Mouse (Mus musculus) common myeloid progenitor, adult 5-6 weeks (primary cell): Measurements from ENCODE around the gene Scfd2. TPM values are rescaled to one million over a fixed set of nuclear protein-coding genes. Genes with fewer than 3 reads are reported as not detected.

Experiments used
- ATAC-seq: replicated peaks from 2 replicates; pipeline ENCODE4 v1.8.0; 2016; ENCODE audit warnings: low read depth, mild to moderate bottlenecking, moderate TSS enrichment, inconsistent platforms; ENCODE audit not compliant: poor library complexity, severe bottlenecking
- total RNA-seq: library from RNA; stranded (forward); fragments of 200-1000, 187-1606 nt; gene quantifications from 2 replicates; pipeline ENCODE4 v1.2.3, GENCODE M21; 2017

Gene Scfd2
- total RNA-seq, 1 experiment from 2014 or later: 17.0 TPM

DNA sequence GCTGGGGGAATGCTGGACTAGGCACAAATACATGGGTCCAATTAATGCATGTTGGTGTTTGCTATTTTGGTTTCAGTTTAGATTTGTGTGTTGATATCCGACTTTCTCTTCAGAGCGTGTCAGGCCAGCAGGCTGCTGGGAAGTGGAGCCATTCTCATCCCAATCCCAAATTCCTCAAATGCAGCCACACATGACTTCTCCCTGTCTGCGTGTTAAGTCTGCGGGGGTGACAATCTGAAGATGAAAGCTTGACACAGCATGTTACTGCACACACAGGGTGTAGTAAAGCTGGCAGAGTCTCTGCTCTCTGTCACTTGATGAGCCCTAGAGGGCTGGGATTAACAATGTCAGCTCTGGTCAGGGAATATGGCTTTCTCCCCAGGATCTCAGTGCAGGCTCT is 316.4 kb downstream of the Scfd2 start:
- ATAC-seq: no peak

DNA sequence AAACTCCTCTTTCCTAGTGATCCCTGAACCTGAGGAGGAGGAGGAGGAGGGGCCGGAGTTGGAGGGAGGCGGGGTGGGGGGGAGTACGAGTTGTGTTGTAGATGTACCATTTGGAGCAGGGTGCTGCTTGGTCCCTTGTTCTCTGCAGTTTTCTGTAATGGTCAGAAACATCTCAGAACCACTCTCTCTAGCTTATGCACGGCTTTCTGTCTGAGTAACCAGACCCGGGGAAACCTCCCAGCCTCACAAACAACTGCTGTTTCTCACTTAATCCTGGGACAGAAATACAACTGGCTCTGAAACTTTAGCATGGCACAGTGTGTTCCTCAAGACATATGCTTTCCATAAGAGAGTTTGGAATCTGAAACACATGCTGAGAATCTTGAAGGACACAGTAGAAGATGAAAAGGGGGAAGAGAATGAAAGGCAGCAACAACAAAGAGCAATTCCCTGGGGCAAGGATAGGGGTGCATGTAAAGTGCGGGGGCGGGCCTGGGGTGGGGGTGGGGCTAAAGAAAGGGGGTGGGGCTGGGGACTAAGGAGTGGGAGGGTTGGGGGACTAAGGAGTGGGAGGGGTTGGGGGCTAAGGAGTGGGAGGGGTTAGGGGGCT is 317.0 kb downstream of the Scfd2 start:
- ATAC-seq: no peak

GRCm38 (mm10) chr5:74211346-74211745 is 320.2 kb downstream of the Scfd2 start:
- ATAC-seq: no peak

- ATAC-seq: no peak
These were observed 321.9 kb downstream of the Scfd2 start for GRCm38 (mm10) chr5:74209640-74210039.

DNA sequence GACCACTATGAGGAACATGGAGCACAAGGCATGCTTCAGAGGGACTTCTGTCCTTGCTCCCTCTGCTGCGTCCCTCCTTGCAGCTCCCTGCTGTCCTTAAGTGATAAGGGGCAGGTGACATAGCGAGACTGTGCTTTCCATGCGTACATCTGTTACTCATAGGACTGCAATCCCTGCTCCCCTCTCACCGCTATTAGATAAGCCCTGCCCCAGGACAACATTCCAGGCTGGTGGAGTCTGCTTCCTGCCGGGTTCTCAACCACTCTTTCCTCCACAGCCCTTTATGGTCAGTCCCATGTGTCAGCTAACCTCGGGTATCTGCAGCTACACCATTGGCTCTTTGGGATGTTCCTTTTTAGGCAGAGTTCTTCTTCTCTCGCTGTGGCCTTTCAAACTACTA is 323.1 kb downstream of the Scfd2 start:
- no peak for ATAC-seq

- ATAC-seq: no peak
These were observed 324.4 kb downstream of the Scfd2 start for GRCm38 (mm10) chr5:74207209-74207608.

DNA sequence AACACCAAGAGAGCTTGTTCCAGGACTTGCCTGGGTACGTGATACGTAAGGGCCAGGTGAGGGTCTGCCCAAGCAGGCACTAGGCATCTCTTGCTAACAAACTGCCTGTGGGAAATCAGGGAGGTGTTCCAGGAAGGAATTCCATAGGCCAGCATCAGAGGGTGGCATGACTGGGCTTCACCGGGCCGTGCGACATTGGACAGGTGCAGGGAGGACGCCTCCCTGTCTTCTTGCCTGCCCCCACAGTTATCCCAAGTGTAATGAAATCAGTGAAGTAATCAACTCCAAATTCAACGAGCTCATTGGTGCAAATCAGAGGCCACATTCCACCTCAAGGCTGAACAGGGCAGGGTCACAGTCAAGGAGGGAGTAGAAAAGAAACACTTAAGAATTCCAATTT is 324.9 kb downstream of the Scfd2 start:
- ATAC-seq: no peak

- ATAC-seq: no peak
These were observed 325.5 kb downstream of the Scfd2 start for GRCm38 (mm10) chr5:74206038-74206437.

DNA sequence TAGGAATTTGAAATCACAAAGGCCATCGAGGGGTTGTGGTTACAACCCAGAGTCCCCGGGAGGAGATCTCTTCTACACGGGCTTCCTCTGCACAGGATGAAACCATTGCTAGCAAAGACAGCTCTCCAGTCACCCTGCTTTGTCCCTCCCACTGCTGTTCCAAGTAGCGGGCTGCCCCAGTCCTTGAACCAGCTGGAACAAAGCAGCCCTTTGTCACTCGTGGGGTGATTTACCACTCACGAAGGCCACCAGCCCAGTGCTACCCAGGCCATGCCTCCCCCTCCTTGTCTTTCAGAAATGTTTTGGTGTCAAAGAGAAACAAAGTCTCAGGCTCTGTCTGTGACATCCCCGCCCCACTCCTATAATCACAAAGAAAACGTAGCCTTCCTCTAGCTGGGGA is 326.1 kb downstream of the Scfd2 start:
- ATAC-seq: no peak

GRCm38 (mm10) chr5:74204465-74204864 is 327.1 kb downstream of the Scfd2 start:
- no peak for ATAC-seq

DNA sequence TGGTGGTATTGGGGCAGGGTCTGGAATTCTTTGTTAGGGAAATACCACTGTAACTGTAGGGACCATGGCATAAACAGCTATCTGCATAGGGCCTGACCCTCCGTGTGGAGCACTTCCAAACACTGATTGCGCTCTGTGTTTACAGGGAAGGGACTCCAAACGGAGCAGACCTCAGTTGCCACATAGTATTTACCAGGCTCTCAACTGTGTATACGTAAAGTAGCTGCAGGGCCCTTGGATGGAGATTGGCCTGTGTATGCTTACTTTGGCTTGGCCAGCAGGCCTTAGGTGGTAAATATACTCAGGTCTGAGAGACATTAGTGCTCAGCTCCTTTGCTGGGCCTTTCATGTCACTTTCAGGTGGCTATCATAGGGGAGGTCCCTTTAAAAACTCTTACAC is 329.0 kb downstream of the Scfd2 start:
- ATAC-seq: no peak

DNA sequence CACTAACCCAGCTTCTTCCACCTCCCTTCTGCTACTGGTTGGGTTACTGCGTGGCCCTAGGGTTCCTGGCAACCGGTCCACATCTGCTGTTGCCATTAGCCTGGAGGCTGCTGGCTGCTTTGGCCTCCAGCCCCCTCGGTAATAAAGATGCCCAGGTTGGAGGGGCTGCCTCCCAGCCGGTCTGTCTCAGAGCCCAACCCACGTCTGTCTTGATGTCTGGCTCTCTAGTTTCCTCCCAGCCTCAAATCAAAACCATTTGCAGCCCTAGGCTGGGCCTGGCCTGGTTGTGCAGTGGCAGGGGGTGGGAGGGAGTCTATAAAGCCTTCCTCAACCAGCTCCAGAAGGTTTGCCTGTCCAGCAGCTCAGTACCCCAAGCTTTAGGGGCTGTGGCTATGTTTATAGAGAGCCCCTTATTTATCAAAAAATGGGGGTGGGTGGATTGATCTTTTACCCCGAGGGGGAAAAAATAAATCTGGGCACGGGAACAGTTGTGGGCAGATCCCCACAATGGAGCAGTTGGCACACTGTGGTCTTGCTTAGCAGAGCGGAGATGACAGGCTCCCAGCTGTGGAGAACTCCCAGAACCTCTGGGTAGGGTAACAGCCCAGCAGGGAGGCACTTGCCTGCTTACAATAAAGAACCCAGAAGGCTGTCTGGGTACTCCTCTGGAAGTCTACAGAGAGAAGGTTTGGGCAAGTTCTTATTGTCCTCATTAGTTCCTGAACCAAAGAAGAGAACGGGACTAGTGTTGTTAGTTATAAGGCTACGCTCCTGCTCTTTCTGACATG is 329.8 kb downstream of the Scfd2 start:
- no peak for ATAC-seq

DNA sequence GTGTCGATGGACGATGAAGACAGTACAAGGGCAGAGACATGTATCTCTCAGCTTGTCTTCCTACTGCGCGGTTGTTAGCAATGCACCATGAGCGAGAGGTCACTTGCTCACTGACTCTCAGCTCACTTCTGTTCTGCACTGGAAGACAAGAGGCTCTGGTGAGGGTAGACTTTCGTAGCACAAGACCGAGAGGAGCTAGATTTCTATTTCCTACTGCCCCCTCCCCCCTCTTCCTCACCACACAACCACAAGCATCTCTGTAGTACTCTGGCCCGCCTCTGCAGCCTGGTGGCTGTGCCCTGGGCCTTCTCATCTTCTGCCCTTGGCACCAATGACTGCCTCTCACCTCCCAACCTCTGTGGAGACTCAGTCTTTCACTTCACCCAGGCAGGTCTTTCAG is 331.1 kb downstream of the Scfd2 start:
- peak; percentile 33; the same call in 1 of the 2 replicates for ATAC-seq

DNA sequence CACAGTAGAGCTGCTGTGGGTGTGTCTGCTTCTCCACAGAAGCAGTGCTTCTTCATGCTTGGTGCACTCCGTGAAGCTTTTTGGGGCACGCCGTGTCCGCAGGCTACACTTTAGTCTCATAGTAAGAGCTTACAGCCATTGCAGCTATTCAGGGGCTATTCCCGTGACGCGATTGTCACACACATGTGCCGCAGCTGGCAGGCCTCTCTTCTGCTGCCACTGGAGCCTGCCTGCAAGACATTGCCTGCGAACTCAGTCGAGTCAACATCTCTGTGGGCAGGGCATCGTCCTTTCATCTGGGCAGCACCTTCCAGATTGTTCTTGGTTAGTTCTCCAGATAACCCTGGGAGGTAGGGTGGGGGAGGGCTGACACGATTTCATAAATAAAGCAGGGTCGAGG is 331.8 kb downstream of the Scfd2 start:
- ATAC-seq: no peak

- no peak for ATAC-seq
These were observed 333.1 kb downstream of the Scfd2 start for GRCm38 (mm10) chr5:74198446-74198845.

DNA sequence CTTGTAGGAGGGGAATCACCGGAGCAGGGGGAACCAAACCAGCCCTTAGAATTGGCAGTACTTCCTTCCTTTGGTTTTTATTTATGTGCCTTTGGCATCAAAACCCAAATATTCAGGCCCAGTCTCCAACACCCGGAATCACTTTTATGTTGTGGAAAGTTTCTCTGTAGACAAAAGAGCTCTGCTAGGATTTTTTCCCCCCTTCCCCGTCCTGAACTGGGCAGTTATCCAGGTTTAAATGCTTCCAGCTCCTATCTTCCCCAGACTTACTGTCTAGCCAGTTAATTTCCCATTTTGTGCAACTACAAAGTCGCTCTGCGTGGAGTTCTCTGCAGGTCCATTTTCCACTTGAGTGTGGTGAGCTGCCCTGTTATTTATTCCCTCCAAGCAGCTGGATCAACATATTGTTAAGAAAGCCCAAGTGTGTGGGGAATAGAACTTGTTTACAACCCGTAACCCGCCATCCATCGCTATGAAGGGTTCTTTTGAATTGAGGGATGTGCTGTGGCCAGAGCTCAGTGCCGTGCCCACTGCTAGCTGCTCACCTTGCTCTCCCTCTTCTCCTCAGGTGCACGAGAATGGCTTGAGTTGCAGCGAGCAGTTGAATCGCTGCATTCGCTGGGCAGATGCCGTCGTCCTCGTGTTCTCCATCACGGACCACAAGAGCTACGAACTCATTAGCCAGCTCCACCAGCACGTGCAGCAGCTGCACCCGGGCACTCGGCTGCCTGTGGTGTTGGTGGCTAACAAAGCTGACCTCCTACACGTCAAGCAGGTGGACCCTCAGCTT is 333.8 kb downstream of the Scfd2 start:
- ATAC-seq: no peak

GRCm38 (mm10) chr5:74196307-74196618 is 335.3 kb downstream of the Scfd2 start:
- ATAC-seq: no peak

DNA sequence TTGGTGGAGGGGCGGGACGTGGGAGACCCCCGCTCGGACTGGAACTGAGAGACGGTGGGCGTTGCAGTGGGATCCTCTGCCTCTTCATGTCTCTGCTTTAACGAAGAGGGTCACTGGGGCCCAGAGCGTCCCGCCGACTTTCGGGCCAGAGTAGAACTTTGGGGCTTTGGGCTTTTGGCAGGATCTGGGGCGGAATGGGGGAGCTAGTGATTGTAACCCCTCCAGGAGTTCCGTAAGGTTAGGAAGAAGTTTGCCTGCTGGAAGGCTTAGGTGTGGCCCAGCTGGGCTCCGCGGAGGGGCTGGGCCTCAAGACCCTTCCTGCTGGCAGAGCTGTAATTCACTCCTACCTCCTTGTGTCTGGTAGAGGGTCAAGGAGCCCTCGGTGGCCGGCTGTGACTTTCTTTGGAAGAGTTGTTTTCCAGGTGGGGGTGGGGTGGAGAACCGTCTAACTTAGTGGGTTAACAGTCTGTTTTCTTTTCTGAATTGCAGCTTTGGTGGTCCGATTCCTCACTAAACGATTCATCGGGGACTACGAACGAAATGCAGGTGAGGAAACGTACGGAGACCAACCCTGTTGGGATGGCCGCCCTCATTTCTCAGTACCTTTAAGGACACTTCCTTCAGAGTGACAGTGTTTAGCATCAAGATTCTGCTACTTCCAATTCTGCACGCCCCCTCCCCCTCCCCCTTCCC is 335.8 kb downstream of the Scfd2 start:
- ATAC-seq: no peak

DNA sequence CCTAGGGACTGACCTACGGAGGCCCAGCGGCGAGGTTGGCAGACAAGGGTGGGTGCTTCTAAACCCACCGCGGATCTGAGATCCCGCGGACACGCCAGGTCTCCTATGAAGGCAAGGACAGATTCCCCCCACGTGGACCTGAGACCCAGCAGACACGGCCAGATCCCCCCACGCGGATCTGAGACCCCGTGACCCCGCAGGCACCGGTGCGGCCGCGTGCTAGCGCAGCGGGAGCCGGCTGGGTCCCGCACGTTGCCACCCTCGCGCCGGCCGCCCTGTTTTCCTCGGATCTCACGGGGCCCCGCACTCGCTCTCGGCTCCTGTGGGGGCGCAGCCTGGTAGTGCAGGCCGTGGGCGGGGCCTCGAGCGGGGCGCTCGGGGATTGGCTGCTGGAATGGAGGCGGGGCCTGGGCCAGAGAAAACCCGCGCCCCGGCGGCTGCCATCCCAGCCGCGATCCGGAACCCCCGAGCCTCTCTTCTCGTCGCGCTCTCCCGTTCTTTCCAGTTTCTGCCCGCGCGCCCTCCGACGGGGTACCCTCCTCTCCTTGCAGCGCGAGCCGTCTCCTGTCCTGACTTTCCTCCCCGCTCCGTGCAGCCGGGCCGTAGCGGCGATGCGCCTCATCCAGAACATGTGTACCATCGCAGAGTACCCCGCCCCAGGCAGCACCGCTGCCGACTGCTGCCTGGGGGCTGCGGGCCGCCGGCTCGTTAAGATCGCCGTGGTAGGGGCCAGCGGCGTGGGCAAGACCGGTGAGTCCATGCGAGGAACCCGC is 336.5 kb downstream of the Scfd2 start, which contains the start of gene Rasl11b:
TSS of gene Rasl11b (plus strand) at position 446 of the 773 bp plus-strand sequence.
- ATAC-seq: peak; percentile 92
